Mouse (Mus musculus): Measurements from ENCODE around the gene Eif4b. TPM values are rescaled to one million over a fixed set of nuclear protein-coding genes. Genes with fewer than 3 reads are reported as not detected.

Gene Eif4b
- polyA plus RNA-seq, 1 experiment from 2014 or later, result 139 TPM

Other genes with a start within 250 kb of the Eif4b start
- gene Krt1, start 223.0 kb upstream of the Eif4b start, polyA plus RNA-seq (2014; fragmentation: Nextera tagmentation; extraction: Ambion mirVana), result 0.93 and 1.8 TPM in 2 replicates
- 0.06 TPM in 1 of 2 replicates, not detected in the other for gene Krt77, start 204.1 kb upstream of the Eif4b start, polyA plus RNA-seq (2014; fragmentation: Nextera tagmentation; extraction: Ambion mirVana)
- not detected in 2 replicates for gene Krt76, start 180.9 kb upstream of the Eif4b start, polyA plus RNA-seq (2014; fragmentation: Nextera tagmentation; extraction: Ambion mirVana)
- gene Krt4, start 149.0 kb upstream of the Eif4b start, polyA plus RNA-seq (2014; fragmentation: Nextera tagmentation; extraction: Ambion mirVana), result 0.11 and 0.38 TPM in 2 replicates
- gene Krt79, start 133.4 kb upstream of the Eif4b start, polyA plus RNA-seq (2014; fragmentation: Nextera tagmentation; extraction: Ambion mirVana), result 0.41 and 0.49 TPM in 2 replicates
- not detected in 2 replicates for gene Krt78, start 119.5 kb upstream of the Eif4b start, polyA plus RNA-seq (2014; fragmentation: Nextera tagmentation; extraction: Ambion mirVana)
- gene Krt8, start 69.3 kb upstream of the Eif4b start, polyA plus RNA-seq (2014; fragmentation: Nextera tagmentation; extraction: Ambion mirVana), result 179 and 184 TPM in 2 replicates
- 140 and 164 TPM in 2 replicates for gene Krt18, start 45.6 kb upstream of the Eif4b start, polyA plus RNA-seq (2014; fragmentation: Nextera tagmentation; extraction: Ambion mirVana)
- gene Tns2, start 26.6 kb downstream of the Eif4b start, polyA plus RNA-seq (2014; fragmentation: Nextera tagmentation; extraction: Ambion mirVana), result 39.1 and 46.6 TPM in 2 replicates
- gene Spryd3, start 62.5 kb downstream of the Eif4b start, polyA plus RNA-seq (2014; fragmentation: Nextera tagmentation; extraction: Ambion mirVana), result 9.0 and 11.1 TPM in 2 replicates
- gene Igfbp6, start 70.6 kb downstream of the Eif4b start, polyA plus RNA-seq (2014; fragmentation: Nextera tagmentation; extraction: Ambion mirVana), result 24.0 and 27.1 TPM in 2 replicates
- 0.11 and 0.28 TPM in 2 replicates for gene Soat2, start 76.8 kb downstream of the Eif4b start, polyA plus RNA-seq (2014; fragmentation: Nextera tagmentation; extraction: Ambion mirVana)
- 30.1 and 59.9 TPM in 2 replicates for gene Zfp740, start 129.5 kb downstream of the Eif4b start, polyA plus RNA-seq (2014; fragmentation: Nextera tagmentation; extraction: Ambion mirVana)
- 50.6 and 68.1 TPM in 2 replicates for gene Csad, start 131.0 kb downstream of the Eif4b start, polyA plus RNA-seq (2014; fragmentation: Nextera tagmentation; extraction: Ambion mirVana)
- 1.1 and 1.7 TPM in 2 replicates for gene Itgb7, start 158.2 kb downstream of the Eif4b start, polyA plus RNA-seq (2014; fragmentation: Nextera tagmentation; extraction: Ambion mirVana)
- gene Rarg, start 183.7 kb downstream of the Eif4b start, polyA plus RNA-seq (2014; fragmentation: Nextera tagmentation; extraction: Ambion mirVana), result 17.9 and 23.9 TPM in 2 replicates
- 0.37 and 0.84 TPM in 2 replicates for gene Gm9918, start 196.8 kb downstream of the Eif4b start, polyA plus RNA-seq (2014; fragmentation: Nextera tagmentation; extraction: Ambion mirVana)
- gene Mfsd5, start 205.7 kb downstream of the Eif4b start, polyA plus RNA-seq (2014; fragmentation: Nextera tagmentation; extraction: Ambion mirVana), result 53.7 and 65.3 TPM in 2 replicates
- 33.6 and 35.2 TPM in 2 replicates for gene Espl1, start 222.5 kb downstream of the Eif4b start, polyA plus RNA-seq (2014; fragmentation: Nextera tagmentation; extraction: Ambion mirVana)